Mouse (Mus musculus) forebrain, embryonic 14.5 days (tissue): Measurements from ENCODE around the gene Myh14. TPM values are rescaled to one million over a fixed set of nuclear protein-coding genes. Genes with fewer than 3 reads are reported as not detected.

Experiments used
- ATAC-seq: fragments of 200-750 bp; cut with Nextera tagmentation; 2 replicates; pipeline ENCODE4 v1.8.0; 2017; ENCODE audit warnings: mild to moderate bottlenecking, moderate library complexity
- DNase-seq: peaks from one replicate; pipeline ENCODE4 v3.0.0-alpha.2; 2015; ENCODE audit warnings: low spot score
- H3K27ac ChIP-seq: fragments of 300-500 bp; sonication (generic); 2 replicates; pipeline ENCODE4 v1.5.1; 2014; ENCODE audit warnings: low read depth, mild to moderate bottlenecking, control low read depth, low read length, moderate library complexity
- H3K27me3 ChIP-seq: fragments of 300-500 bp; sonication (generic); replicated peaks from 2 replicates; pipeline ENCODE4 v1.6.1; 2014; ENCODE audit warnings: low read length, control low read depth, mixed read lengths; ENCODE audit not compliant: control insufficient read depth, insufficient read depth
- H3K36me3 ChIP-seq: fragments of 300-500 bp; sonication (generic); 2 replicates; pipeline ENCODE4 v1.6.1; 2014; ENCODE audit warnings: low read length, control low read depth; ENCODE audit not compliant: control insufficient read depth, insufficient read depth
- H3K4me1 ChIP-seq: fragments of 300-500 bp; sonication (generic); 2 replicates; pipeline ENCODE4 v1.6.1; 2014; ENCODE audit warnings: antibody characterized with exemption, low read length, control low read depth; ENCODE audit not compliant: control insufficient read depth, insufficient read depth
- H3K4me2 ChIP-seq: fragments of 300-500 bp; sonication (generic); 2 replicates; pipeline ENCODE4 v1.6.1; 2014; ENCODE audit warnings: mild to moderate bottlenecking, control low read depth, low read length
- H3K4me3 ChIP-seq: fragments of 300-500 bp; sonication (generic); 2 replicates; pipeline ENCODE4 v1.5.1; 2014; ENCODE audit warnings: low read depth, low read length, control low read depth
- H3K9ac ChIP-seq: fragments of 300-500 bp; sonication (generic); 2 replicates; pipeline ENCODE4 v1.6.1; 2014; ENCODE audit warnings: mild to moderate bottlenecking, low read length, control low read depth, moderate library complexity
- H3K9me3 ChIP-seq: fragments of 300-500 bp; sonication (generic); replicated peaks from 2 replicates; pipeline ENCODE4 v1.6.1; 2016; ENCODE audit warnings: low read length, control low read depth, mixed read lengths; ENCODE audit not compliant: control insufficient read depth
- WGBS: fragments of 180-500 bp; shearing (Covaris S2); extraction: QIAGEN DNeasy Blood & Tissue Kit; methylation state at CpG from one replicate; pipeline ENCODE4 v1.1.7; 2014; 5-methylcytosine and 5-hydroxymethylcytosine counted together
- polyA plus RNA-seq: library from polyadenylated mRNA; unstranded; fragments of >200 nt; fragmentation: Nextera tagmentation; extraction: Ambion mirVana; gene quantifications from 2 replicates; pipeline ENCODE4 v1.2.1, GENCODE M21; 2014

The Myh14 gene
- polyA plus RNA-seq, 1 experiment from 2014 or later = 1.1 TPM

GRCm38 (mm10) chr7:44701921-44702320, 31.3 kb upstream of the Myh14 start:
- DNase-seq (peak; percentile 68), ATAC-seq (peak; percentile 62)
- no peaks in the 10 kb centered on the region for H3K9me3 ChIP-seq
- no peak overlapping the region for H3K4me3 ChIP-seq
- no peak overlapping the region for H3K4me2 ChIP-seq
- no peaks in the 10 kb centered on the region for H3K36me3 ChIP-seq
- no peaks in the 10 kb centered on the region for H3K4me1 ChIP-seq
- H3K9ac ChIP-seq = no peak overlapping the region
- H3K27ac ChIP-seq = no peak overlapping the region
- H3K27me3 ChIP-seq = no peaks in the 10 kb centered on the region
- WGBS = 4% methylated on average over 6 of the region's 6 CpGs

- ATAC-seq (no peak), DNase-seq (no peak)
- 66% methylated on average over 7 of the region's 7 CpGs for WGBS
- Histone ChIP-seq H3K4me3 (no peak overlapping the region), H3K9ac (no peak overlapping the region), H3K27ac (no peak overlapping the region), H3K4me1 (no peaks in the 10 kb centered on the region), H3K27me3 (no peaks in the 10 kb centered on the region), H3K36me3 (no peaks in the 10 kb centered on the region), H3K4me2 (no peak overlapping the region), H3K9me3 (no peaks in the 10 kb centered on the region)
Observed at GRCm38 (mm10) chr7:44697980-44698379, 27.3 kb upstream of the Myh14 start.

GRCm38 (mm10) chr7:44697191-44697710, 26.6 kb upstream of the Myh14 start:
- WGBS = 18% methylated on average over 19 of the region's 20 CpGs
- ATAC-seq (peak; percentile 52; the same call in 1 of the 2 replicates), DNase-seq (peak; percentile 41)
- no peak overlapping the region for H3K4me3 ChIP-seq
- no peaks in the 10 kb centered on the region for H3K27me3 ChIP-seq
- H3K4me2 ChIP-seq = no peak overlapping the region
- H3K27ac ChIP-seq = no peak overlapping the region
- no peak overlapping the region for H3K9ac ChIP-seq
- H3K36me3 ChIP-seq = no peaks in the 10 kb centered on the region
- H3K4me1 ChIP-seq = no peaks in the 10 kb centered on the region
- H3K9me3 ChIP-seq = no peaks in the 10 kb centered on the region

GRCm38 (mm10) chr7:44695223-44695622, 24.6 kb upstream of the Myh14 start:
- Histone ChIP-seq H3K4me1 (no peaks in the 10 kb centered on the region), H3K27me3 (no peaks in the 10 kb centered on the region), H3K36me3 (no peaks in the 10 kb centered on the region), H3K9ac (no peak overlapping the region), H3K4me3 (no peak overlapping the region), H3K9me3 (no peaks in the 10 kb centered on the region), H3K27ac (no peak overlapping the region), H3K4me2 (no peak overlapping the region)
- WGBS = 93% methylated on average over 4 of the region's 4 CpGs
- no peak for ATAC-seq
- no peak for DNase-seq

- Histone ChIP-seq H3K27ac (no peak overlapping the region), H3K9ac (no peak overlapping the region), H3K4me1 (no peaks in the 10 kb centered on the region), H3K27me3 (no peaks in the 10 kb centered on the region), H3K4me3 (no peak overlapping the region), H3K4me2 (no peak overlapping the region), H3K36me3 (no peaks in the 10 kb centered on the region), H3K9me3 (no peaks in the 10 kb centered on the region)
- 79% methylated on average over 10 of the region's 10 CpGs for WGBS
- no peak for DNase-seq
- no peak for ATAC-seq
Observed at GRCm38 (mm10) chr7:44693427-44694175, 23.0 kb upstream of the Myh14 start.

GRCm38 (mm10) chr7:44689331-44689730, 18.7 kb upstream of the Myh14 start:
- Histone ChIP-seq H3K36me3 (no peaks in the 10 kb centered on the region), H3K4me2 (no peak overlapping the region), H3K27ac (no peak overlapping the region), H3K9me3 (no peaks in the 10 kb centered on the region), H3K9ac (no peak overlapping the region), H3K4me3 (no peak overlapping the region), H3K4me1 (peaks cover 4% of the 10 kb centered on the region; the same call in 1 of the 2 replicates), H3K27me3 (no peaks in the 10 kb centered on the region)
- WGBS = 82% methylated on average over 7 of the region's 7 CpGs
- no peak for DNase-seq
- ATAC-seq = no peak

- H3K9me3 ChIP-seq = no peaks in the 10 kb centered on the region
- 72% methylated on average over 3 of the region's 3 CpGs for WGBS
- ATAC-seq (no peak), DNase-seq (no peak)
- H3K9ac ChIP-seq = no peak overlapping the region
- H3K4me1 ChIP-seq = peaks cover 4% of the 10 kb centered on the region; the same call in 1 of the 2 replicates
- H3K36me3 ChIP-seq = no peaks in the 10 kb centered on the region
- no peaks in the 10 kb centered on the region for H3K27me3 ChIP-seq
- H3K4me3 ChIP-seq = no peak overlapping the region
- no peak overlapping the region for H3K27ac ChIP-seq
- H3K4me2 ChIP-seq = no peak overlapping the region
Observed at GRCm38 (mm10) chr7:44688890-44689289, 18.2 kb upstream of the Myh14 start.

GRCm38 (mm10) chr7:44685531-44686402, 15.1 kb upstream of the Myh14 start:
- Histone ChIP-seq H3K36me3 (no peaks in the 10 kb centered on the region), H3K27me3 (no peaks in the 10 kb centered on the region), H3K27ac (0 out of 2 replicates have a peak overlapping the region, but pooled peaks have one; percentile 21), H3K9ac (no peak overlapping the region), H3K4me1 (peaks cover 4% of the 10 kb centered on the region; the same call in 1 of the 2 replicates), H3K9me3 (no peaks in the 10 kb centered on the region), H3K4me2 (no peak overlapping the region), H3K4me3 (no peak overlapping the region)
- peak; percentile 76 for DNase-seq
- ATAC-seq = peak; percentile 63
- 44% methylated on average over 16 of the region's 17 CpGs for WGBS
